In the genomic region with DNA sequence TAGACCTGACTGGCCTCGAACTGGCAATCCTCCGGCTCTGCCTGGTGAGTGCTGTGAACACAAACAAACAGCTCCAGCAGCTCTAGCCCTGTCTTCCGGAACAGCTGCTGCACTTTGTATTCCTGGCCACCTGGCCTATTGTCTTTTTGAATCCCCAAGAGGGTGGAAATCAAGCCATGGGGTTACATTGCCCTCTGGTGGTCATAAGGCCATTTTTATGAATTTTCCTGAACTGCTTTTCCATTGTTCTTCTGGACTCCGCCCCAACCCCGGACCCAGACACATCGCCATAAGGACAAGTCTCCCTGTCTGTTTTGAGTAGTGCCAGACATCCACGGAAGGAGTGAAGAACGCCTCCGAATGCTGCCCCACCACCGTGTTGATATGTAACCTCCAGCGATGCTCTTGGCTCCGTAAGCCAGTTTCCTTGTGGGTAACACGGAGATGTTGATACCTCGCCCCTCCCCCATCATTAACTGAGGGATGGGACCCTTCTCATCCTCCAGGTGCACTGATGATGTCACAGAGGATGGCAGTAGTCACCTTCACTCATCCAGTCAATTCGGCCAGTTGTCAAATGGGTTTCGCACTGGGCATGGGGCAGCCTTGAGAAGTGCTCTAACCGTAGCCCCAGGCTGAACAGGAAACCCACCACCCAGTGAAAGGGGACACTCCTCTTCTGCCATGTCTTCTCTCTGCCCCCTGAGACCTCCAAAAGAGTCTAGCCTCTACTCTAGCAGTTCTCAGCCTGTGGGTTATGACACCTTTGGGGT, we compare ENCODE assay signal across 8 mouse cellular contexts. TPM values are rescaled to one million over a fixed set of nuclear protein-coding genes. Genes with fewer than 3 reads are reported as not detected.
DNase-seq lines count a peak whose midpoint lies in the region; ATAC-seq and TF ChIP-seq lines count a peak whose summit lies in the region.

No protein-coding gene starts in this region.

- H3K36me3 ChIP-seq in forebrain, embryonic 14.5 days (ENCODE audit: control insufficient read depth, insufficient read depth, low read length) = no peaks in the 10 kb centered on the region
- H3K36me3 ChIP-seq in liver, postnatal 0 days (replicated peaks; ENCODE audit: insufficient read depth, low read length) = 0 out of 2 replicates have a peak, but pooled peaks cover 3% of the 10 kb centered on the region
- no peaks in the 10 kb centered on the region for H3K36me3 ChIP-seq in neural tube, embryonic 14.5 days (ENCODE audit: control insufficient read depth, insufficient read depth, low read length)

- ATAC-seq in cerebellum, adult (ENCODE audit: insufficient number of reproducible peaks, low FRiP score, low TSS enrichment) = peak; percentile 84; the same call in 1 of the 2 replicates
- peak; percentile 92 for ATAC-seq in forebrain, embryonic 14.5 days
- peak; percentile 81 for ATAC-seq in liver, postnatal 0 days
- ATAC-seq in neural tube, embryonic 14.5 days (ENCODE audit: low read depth) = peak; percentile 86

- no peaks in the 10 kb centered on the region for H3K9me3 ChIP-seq in forebrain, embryonic 14.5 days (replicated peaks; ENCODE audit: control insufficient read depth, low read length)
- H3K9me3 ChIP-seq in liver, postnatal 0 days (ENCODE audit: low read length) = no peaks in the 10 kb centered on the region
- no peaks in the 10 kb centered on the region for H3K9me3 ChIP-seq in neural tube, embryonic 14.5 days (ENCODE audit: control insufficient read depth, low read length)

- 17% methylated on average over 17 of the region's 17 CpGs for WGBS in forebrain, embryonic 14.5 days
- WGBS in large intestine, adult 2 months = 18% methylated on average over 17 of the region's 17 CpGs
- 17% methylated on average over 17 of the region's 17 CpGs for WGBS in liver, postnatal 0 days (ENCODE audit: insufficient replicate concordance)
- 13% methylated on average over 17 of the region's 17 CpGs for WGBS in neural tube, embryonic 14.5 days

- intact Hi-C loops in heart, postnatal 14 days (cut with DNase I) = loop anchor here (2.0 to 10.0 kb wide), 6 partner anchors 62 to 347 kb away; partner anchors contain the start of genes Kif22, Mapk3, Mvp and Pagr1a

- TF ChIP-seq EP300 in liver, postnatal 0 days (IDR thresholded peaks at IDR 0.05; ENCODE audit: low read depth) = no peak

- TF ChIP-seq CTCF in liver, postnatal 0 days (IDR thresholded peaks at IDR 0.05; ENCODE audit: low read depth) = peak; percentile 95

- peak overlapping the region; percentile 14 for H3K4me3 ChIP-seq in forebrain, embryonic 14.5 days (ENCODE audit: low read depth, low read length)
- 0 out of 2 replicates have a peak overlapping the region, but pooled peaks have one; percentile 13 for H3K4me3 ChIP-seq in liver, postnatal 0 days (ENCODE audit: low read depth, low read length)
- no peak overlapping the region for H3K4me3 ChIP-seq in neural tube, embryonic 14.5 days (ENCODE audit: low read depth, low read length)

- peak overlapping the region; percentile 45; the same call in 1 of the 2 replicates for H3K27ac ChIP-seq in forebrain, embryonic 14.5 days (ENCODE audit: low read depth, low read length)
- H3K27ac ChIP-seq in liver, postnatal 0 days (ENCODE audit: low read depth) = peak overlapping the region; percentile 13; the same call in 1 of the 2 replicates
- H3K27ac ChIP-seq in neural tube, embryonic 14.5 days (ENCODE audit: low read depth, low read length) = no peak overlapping the region

- H3K27me3 ChIP-seq in forebrain, embryonic 14.5 days (replicated peaks; ENCODE audit: control insufficient read depth, insufficient read depth, low read length) = no peaks in the 10 kb centered on the region
- H3K27me3 ChIP-seq in liver, postnatal 0 days (ENCODE audit: insufficient read depth, low read length) = no peaks in the 10 kb centered on the region
- H3K27me3 ChIP-seq in neural tube, embryonic 14.5 days (ENCODE audit: control insufficient read depth, insufficient read depth, low read length) = no peaks in the 10 kb centered on the region

- H3K4me2 ChIP-seq in forebrain, embryonic 14.5 days (ENCODE audit: low read length) = peak overlapping the region; percentile 39
- H3K4me2 ChIP-seq in liver, postnatal 0 days (ENCODE audit: low read depth, low read length) = peak overlapping the region; percentile 62
- peak overlapping the region; percentile 34 for H3K4me2 ChIP-seq in neural tube, embryonic 14.5 days (ENCODE audit: low read depth, low read length)

- peak; percentile 96 for DNase-seq in ES-CJ7 (ENCODE audit: low read depth, low spot score)
- peak; percentile 92 for DNase-seq in forebrain, embryonic 14.5 days (ENCODE audit: low spot score)
- DNase-seq in heart, postnatal 14 days = peak; percentile 74 to 85
- DNase-seq in large intestine, adult 2 months (ENCODE audit: low read depth, low spot score) = peak; percentile 86
- peak; percentile 79 for DNase-seq in liver, postnatal 0 days
- peak; percentile 78 for DNase-seq in testis, postnatal 10 days (ENCODE audit: low spot score)

- peak overlapping the region; percentile 25; the same call in 1 of the 2 replicates for H3K9ac ChIP-seq in forebrain, embryonic 14.5 days (ENCODE audit: low read length)
- H3K9ac ChIP-seq in liver, postnatal 0 days (replicated peaks) = no peak overlapping the region
- H3K9ac ChIP-seq in neural tube, embryonic 14.5 days (replicated peaks; ENCODE audit: low read depth, low read length) = peak overlapping the region; percentile 39

- no peaks in the 10 kb centered on the region for H3K4me1 ChIP-seq in forebrain, embryonic 14.5 days (ENCODE audit: control insufficient read depth, insufficient read depth, low read length)
- peaks cover 11% of the 10 kb centered on the region for H3K4me1 ChIP-seq in liver, postnatal 0 days (ENCODE audit: insufficient read depth)
- no peaks in the 10 kb centered on the region for H3K4me1 ChIP-seq in neural tube, embryonic 14.5 days (ENCODE audit: control insufficient read depth, insufficient read depth, low read length)

RNA-seq across cellular contexts. Expression of gene AI467606, which starts 13.6 kb away (rescaled TPM):
- 1.5 and 2.2 TPM in 2 replicates for polyA plus RNA-seq in forebrain, embryonic 14.5 days (2014; fragmentation: Nextera tagmentation; extraction: Ambion mirVana)
- 1 to 10 TPM; 1.4 to 3.0 TPM for total RNA-seq in heart, postnatal 14 days (2021)
- 12.4 and 16.5 TPM in 2 replicates for polyA plus RNA-seq in large intestine, adult 2 months (2012; rRNA removed)
- polyA plus RNA-seq in liver, postnatal 0 days (2015; fragmentation: Nextera tagmentation; extraction: Ambion mirVana) = 7.6 and 8.1 TPM in 2 replicates
- polyA plus RNA-seq in neural tube, embryonic 14.5 days (2014; fragmentation: Nextera tagmentation; extraction: Ambion mirVana) = 1.4 and 1.6 TPM in 2 replicates

RNA-seq across cellular contexts. Expression of gene Qprt, which starts 17.3 kb away (rescaled TPM):
- 0.66 and 0.91 TPM in 2 replicates for polyA plus RNA-seq in forebrain, embryonic 14.5 days (2014; fragmentation: Nextera tagmentation; extraction: Ambion mirVana)
- not detected for total RNA-seq in heart, postnatal 14 days (2021)
- 1.5 TPM in 2 replicates for polyA plus RNA-seq in large intestine, adult 2 months (2012; rRNA removed)
- 148 and 151 TPM in 2 replicates for polyA plus RNA-seq in liver, postnatal 0 days (2015; fragmentation: Nextera tagmentation; extraction: Ambion mirVana)
- 0.88 TPM in 1 of 2 replicates, not detected in the other for polyA plus RNA-seq in neural tube, embryonic 14.5 days (2014; fragmentation: Nextera tagmentation; extraction: Ambion mirVana)

RNA-seq across cellular contexts. Expression of gene Zg16, which starts 17.6 kb away (rescaled TPM):
- polyA plus RNA-seq in forebrain, embryonic 14.5 days (2014; fragmentation: Nextera tagmentation; extraction: Ambion mirVana) = not detected in 2 replicates
- total RNA-seq in heart, postnatal 14 days (2021) = not detected
- 7,033 and 9,267 TPM in 2 replicates for polyA plus RNA-seq in large intestine, adult 2 months (2012; rRNA removed)
- polyA plus RNA-seq in liver, postnatal 0 days (2015; fragmentation: Nextera tagmentation; extraction: Ambion mirVana) = 0.59 and 1.8 TPM in 2 replicates
- polyA plus RNA-seq in neural tube, embryonic 14.5 days (2014; fragmentation: Nextera tagmentation; extraction: Ambion mirVana) = not detected in 2 replicates

RNA-seq across cellular contexts. Expression of gene Spn, which starts 32.9 kb away (rescaled TPM):
- polyA plus RNA-seq in forebrain, embryonic 14.5 days (2014; fragmentation: Nextera tagmentation; extraction: Ambion mirVana) = not detected in 2 replicates
- total RNA-seq in heart, postnatal 14 days (2021) = 1 to 10 TPM in 1 of 2 experiments, under 1 TPM in 1; 0.38 to 2.0 TPM
- polyA plus RNA-seq in large intestine, adult 2 months (2012; rRNA removed) = 3.7 and 5.7 TPM in 2 replicates
- 4.9 and 5.6 TPM in 2 replicates for polyA plus RNA-seq in liver, postnatal 0 days (2015; fragmentation: Nextera tagmentation; extraction: Ambion mirVana)
- polyA plus RNA-seq in neural tube, embryonic 14.5 days (2014; fragmentation: Nextera tagmentation; extraction: Ambion mirVana) = not detected in 2 replicates

Comparison
In these comparisons a context has a peak if more than half of its experiments do, and no peak if none do; other contexts are left out.
1. RNA of gene Qprt, which starts 17.3 kb away (polyA plus RNA-seq): 148 to 151 TPM in liver, postnatal 0 days; 1.5 TPM in large intestine, adult 2 months, 0.66 to 0.91 TPM in forebrain, embryonic 14.5 days and 0.88 TPM in neural tube, embryonic 14.5 days; every median in the first group is over 10 times any median in the second.
2. RNA of gene Zg16, which starts 17.6 kb away (polyA plus RNA-seq): 7,033 to 9,267 TPM in large intestine, adult 2 months; 0.59 to 1.8 TPM in liver, postnatal 0 days, not detected in forebrain, embryonic 14.5 days and not detected in neural tube, embryonic 14.5 days; every median in the first group is over 1,000 times any median in the second.
3. Peak in every context shown above with its lines, with median percentiles within 50 percentile points of each other: DNase-seq, ATAC-seq and H3K4me2 ChIP-seq.